Mouse (Mus musculus) stomach, postnatal 0 days (tissue): ENCODE measurements at regions not wholly inside any gene's neighbourhood (a gene's known extent, or its start where the extent isn't known, plus 50 kb on each side); places are given as distances from the start of the nearest gene placed in this dataset.

Source experiments
- CTCF ChIP-seq: IDR thresholded peaks from 2 replicates; pipeline ENCODE4 v1.5.1; 2016; ENCODE audit warnings: antibody characterized with exemption, low read depth, mild to moderate bottlenecking, moderate library complexity
- EP300 ChIP-seq: optimal IDR thresholded peaks from 2 replicates; pipeline ENCODE3; 2016; ENCODE audit warnings: antibody characterized with exemption

DNA sequence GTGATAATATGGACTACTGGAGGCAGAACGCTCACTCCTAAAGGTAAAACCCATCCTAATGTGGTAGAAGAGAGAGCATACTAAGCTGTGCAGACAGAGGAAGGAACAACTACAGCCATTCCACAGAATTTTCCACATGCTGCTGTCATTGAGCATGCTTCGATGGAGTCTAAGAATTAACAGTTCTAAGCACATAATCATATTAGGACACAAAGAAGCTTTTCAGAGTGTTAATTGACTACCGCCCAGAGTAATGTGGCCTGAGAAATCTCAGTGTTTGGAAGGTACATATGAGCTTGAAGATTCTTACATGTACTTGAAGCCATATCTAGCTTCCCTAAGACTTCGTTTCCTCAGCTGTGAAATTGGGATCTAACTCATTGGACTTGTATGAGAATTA, 508.3 kb upstream of the Dmac1 start:
- TF ChIP-seq CTCF (no peak), EP300 (no peak)
